Mouse (Mus musculus): ENCODE measurements around the gene Ubqln4.

DNA sequence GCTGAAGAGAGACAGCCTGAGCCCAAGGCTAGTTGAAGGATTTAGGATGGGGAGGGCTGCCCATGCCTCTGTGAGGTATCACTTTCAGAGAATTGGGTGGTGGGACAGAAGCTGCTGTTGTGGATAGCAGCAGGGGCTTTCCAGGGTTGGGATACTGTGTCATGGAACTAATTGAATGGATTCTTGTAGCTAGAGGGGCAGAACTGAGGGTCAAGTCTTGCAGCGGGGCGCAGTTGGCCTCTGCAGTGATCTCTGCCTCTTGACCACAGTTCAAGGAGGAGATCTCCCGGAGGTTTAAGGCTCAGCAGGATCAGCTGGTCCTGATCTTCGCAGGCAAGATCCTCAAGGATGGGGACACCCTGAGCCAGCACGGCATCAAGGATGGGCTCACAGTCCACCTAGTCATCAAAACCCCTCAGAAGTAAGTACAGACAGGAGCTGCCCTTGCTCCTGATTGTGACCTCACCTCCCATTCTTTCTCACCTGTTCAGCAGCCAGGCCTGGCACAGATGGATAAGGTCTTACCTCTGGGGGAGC, 1.6 kb downstream of the Ubqln4 start:
- TF ChIP-seq POLR2A (IDR thresholded peaks at IDR 0.05; ENCODE audit: low read depth, low read length) (no peak), CTCF (IDR thresholded peaks at IDR 0.05; ENCODE audit: extremely low read depth, insufficient read depth, insufficient read length, insufficient replicate concordance) (no peak)
